Mouse (Mus musculus) stomach, postnatal 0 days (tissue): ENCODE results near the gene Raver1.
"Not testable (repeated sequence)": the region's sequence is repeated elsewhere in the genome, so short reads cannot be mapped to it uniquely, and the experiment has no call there.

ENCODE experiments used
- CTCF ChIP-seq: IDR thresholded peaks from 2 replicates; pipeline ENCODE4 v1.5.1; 2016; ENCODE audit warnings: antibody characterized with exemption, low read depth, mild to moderate bottlenecking, moderate library complexity
- EP300 ChIP-seq: optimal IDR thresholded peaks from 2 replicates; pipeline ENCODE3; 2016; ENCODE audit warnings: antibody characterized with exemption

- TF ChIP-seq CTCF, EP300: not testable (repeated sequence)
Measured at GRCm38 (mm10) chr9:21044785-21045184, 47.0 kb downstream of the Raver1 start.
